Mouse (Mus musculus) forebrain, embryonic 16.5 days (tissue): ENCODE measurements around the gene Dand5. TPM values are rescaled to one million over a fixed set of nuclear protein-coding genes. Genes with fewer than 3 reads are reported as not detected.

Source experiments
- ATAC-seq: fragments of 200-750 bp; cut with Nextera tagmentation; 2 replicates; pipeline ENCODE4 v1.8.0; 2017; ENCODE audit warnings: mild to moderate bottlenecking, moderate library complexity
- H3K27ac ChIP-seq: fragments of 300-500 bp; sonication (generic); 2 replicates; pipeline ENCODE4 v1.5.1; 2014; ENCODE audit warnings: low read length, control low read depth
- H3K27me3 ChIP-seq: fragments of 300-500 bp; sonication (generic); replicated peaks from 2 replicates; pipeline ENCODE4 v1.6.1; 2014; ENCODE audit warnings: low read length; ENCODE audit not compliant: control insufficient read depth, insufficient read depth
- H3K36me3 ChIP-seq: fragments of 300-500 bp; sonication (generic); 2 replicates; pipeline ENCODE4 v1.6.1; 2014; ENCODE audit not compliant: control insufficient read depth, insufficient read depth
- H3K4me1 ChIP-seq: fragments of 300-500 bp; sonication (generic); replicated peaks from 2 replicates; pipeline ENCODE4 v1.6.1; 2014; ENCODE audit warnings: low read length; ENCODE audit not compliant: control insufficient read depth, insufficient read depth
- H3K4me2 ChIP-seq: fragments of 300-500 bp; sonication (generic); 2 replicates; pipeline ENCODE4 v1.6.1; 2014; ENCODE audit warnings: mild to moderate bottlenecking, low read length, control low read depth
- H3K4me3 ChIP-seq: fragments of 300-500 bp; sonication (generic); replicated peaks from 2 replicates; pipeline ENCODE4 v1.5.1; 2014; ENCODE audit warnings: mild to moderate bottlenecking, low read length, control low read depth
- H3K9ac ChIP-seq: fragments of 300-500 bp; sonication (generic); replicated peaks from 2 replicates; pipeline ENCODE4 v1.6.1; 2014; ENCODE audit warnings: low read depth, low read length, control low read depth
- H3K9me3 ChIP-seq: fragments of 300-500 bp; sonication (generic); 2 replicates; pipeline ENCODE4 v1.6.1; 2016; ENCODE audit warnings: low read length; ENCODE audit not compliant: control insufficient read depth
- WGBS: fragments of 180-500 bp; shearing (Covaris S2); extraction: QIAGEN DNeasy Blood & Tissue Kit; methylation state at CpG from one replicate; pipeline ENCODE4 v1.1.7; 2014; 5-methylcytosine and 5-hydroxymethylcytosine counted together
- polyA plus RNA-seq: library from polyadenylated mRNA; unstranded; fragments of >200 nt; fragmentation: Nextera tagmentation; extraction: Ambion mirVana; gene quantifications from 2 replicates; pipeline ENCODE4 v1.2.1, GENCODE M21; 2015

The Dand5 gene
- 8.2 and 8.7 TPM in 2 replicates for polyA plus RNA-seq

DNA sequence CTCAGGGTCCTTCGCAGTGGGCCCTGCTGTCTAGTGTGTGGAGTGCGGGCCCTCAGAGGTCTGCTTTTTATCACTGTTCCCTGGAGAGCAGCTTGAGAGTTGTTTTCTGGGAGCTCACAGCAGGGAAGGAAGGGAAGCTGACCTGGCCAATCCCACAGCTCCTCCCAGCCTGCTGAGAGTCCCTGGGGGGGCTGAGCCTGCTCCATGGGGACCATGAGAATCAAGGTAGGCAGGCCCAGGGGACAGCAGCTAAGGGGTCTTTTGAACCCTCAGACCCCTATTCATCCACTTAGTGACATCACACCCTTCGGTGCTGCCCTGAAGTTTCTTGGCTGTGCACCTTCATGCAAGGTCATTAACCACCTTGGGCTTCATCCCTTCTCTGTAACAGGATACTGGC is at the start of gene Dand5:
Dand5 (minus strand) TSS at position 101 of the 400 bp plus-strand sequence.
- Histone ChIP-seq H3K27me3 (no peaks in the 10 kb centered on the region), H3K9ac (peak within 1 kb of the TSS; percentile 51), H3K27ac (no peak within 1 kb of the TSS), H3K4me1 (peaks cover 7% of the 10 kb centered on the region), H3K4me2 (peak within 1 kb of the TSS; percentile 54), H3K36me3 (no peaks in the 10 kb centered on the region), H3K4me3 (peak within 1 kb of the TSS; percentile 32), H3K9me3 (no peaks in the 10 kb centered on the region)
- no peak for ATAC-seq
- 41% methylated on average over 3 of the region's 3 CpGs for WGBS

DNA sequence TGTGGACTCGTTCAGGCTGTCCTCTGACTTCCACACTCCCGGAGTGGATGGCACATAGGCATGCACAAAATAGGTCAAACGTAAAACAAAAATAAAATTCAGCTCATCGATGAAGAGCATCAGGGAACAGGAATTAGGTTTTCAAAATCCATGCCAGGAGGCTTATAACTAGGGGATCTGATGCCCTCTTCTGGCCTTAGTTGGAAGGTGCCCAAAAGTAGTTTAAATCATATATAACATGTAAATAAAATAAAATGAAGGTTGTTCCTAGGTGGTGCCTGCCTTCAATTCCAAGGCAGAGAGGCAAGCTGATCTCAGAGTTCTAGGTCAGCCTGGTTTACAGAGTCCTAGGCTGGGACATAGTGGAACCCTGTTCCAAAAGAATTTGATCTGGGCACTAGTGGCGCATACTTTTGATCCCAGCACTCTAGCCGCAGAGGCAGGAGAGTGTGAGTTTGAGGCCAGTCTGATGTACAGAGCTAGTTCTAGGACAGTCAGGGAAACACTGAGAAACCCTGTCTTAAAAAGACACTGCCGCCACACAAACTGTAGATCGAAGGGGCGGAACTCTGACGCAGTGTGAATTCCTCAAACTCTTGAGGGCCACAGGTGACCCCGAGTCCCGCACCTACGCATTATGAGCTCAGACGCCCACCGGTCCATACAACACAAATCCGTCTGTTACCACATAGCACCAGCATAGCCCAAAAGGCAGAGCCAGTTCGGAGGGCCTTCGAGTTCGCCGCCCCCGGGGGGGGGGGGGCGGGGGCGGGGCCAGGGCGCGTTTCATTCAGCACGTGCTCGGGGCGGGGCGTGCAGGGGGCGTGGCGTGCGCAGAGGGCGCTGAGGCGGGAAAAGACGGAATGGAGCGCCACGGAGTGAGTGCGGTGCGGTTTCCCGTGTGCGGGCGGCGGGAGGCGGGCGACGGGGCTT is 49.0 kb upstream of the Dand5 start, which contains the start of gene Syce2:
Syce2 (plus strand) TSS at position 736 of the 933 bp plus-strand sequence.
- Histone ChIP-seq H3K27ac (no peak within 1 kb of the TSS), H3K9ac (peak within 1 kb of the TSS; percentile 61), H3K4me3 (peak within 1 kb of the TSS; percentile 52), H3K27me3 (no peaks in the 10 kb centered on the region), H3K4me2 (peak within 1 kb of the TSS; percentile 93), H3K9me3 (no peaks in the 10 kb centered on the region), H3K36me3 (peaks cover 14% of the 10 kb centered on the region), H3K4me1 (peaks cover 14% of the 10 kb centered on the region)
- WGBS = 14% methylated on average over 44 of the region's 46 CpGs
- ATAC-seq = peak; percentile 79

DNA sequence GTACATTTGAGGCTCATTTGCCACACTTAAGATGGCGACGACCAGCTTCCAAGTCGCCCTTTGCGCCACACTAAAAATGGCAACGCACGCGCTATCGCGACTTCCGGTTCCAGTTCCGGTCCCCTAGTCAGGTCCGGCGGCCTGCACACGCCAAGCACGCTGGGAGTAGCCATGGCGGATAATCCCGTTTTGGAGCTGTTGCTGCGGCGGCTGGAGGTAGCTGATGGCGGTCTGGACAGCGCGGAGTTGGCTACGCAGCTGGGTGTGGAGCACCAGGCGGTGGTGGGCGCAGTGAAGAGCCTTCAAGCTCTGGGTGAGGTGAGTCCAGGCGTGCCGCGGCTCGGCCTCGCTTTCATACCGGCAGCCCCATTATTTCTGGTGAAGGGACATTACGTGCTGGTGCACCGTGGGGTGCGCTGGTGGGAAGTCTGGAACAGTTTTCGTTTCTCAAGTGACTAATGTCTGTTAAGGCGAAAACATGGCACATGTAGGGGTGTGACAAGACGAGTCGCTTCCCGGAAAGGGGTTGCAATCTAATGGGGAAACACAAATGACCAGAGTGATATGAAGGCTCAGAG is 34.3 kb upstream of the Dand5 start, which contains the start of gene Farsa:
Farsa (plus strand) TSS at position 126 of the 578 bp plus-strand sequence.
- Histone ChIP-seq H3K36me3 (peaks cover 9% of the 10 kb centered on the region), H3K4me3 (peak within 1 kb of the TSS; percentile 69), H3K27me3 (no peaks in the 10 kb centered on the region), H3K4me1 (peaks cover 14% of the 10 kb centered on the region), H3K4me2 (peak within 1 kb of the TSS; percentile 92), H3K27ac (peak within 1 kb of the TSS; percentile 59), H3K9me3 (no peaks in the 10 kb centered on the region), H3K9ac (peak within 1 kb of the TSS; percentile 87)
- WGBS = under 1% methylated on average over 39 of the region's 39 CpGs
- peak; percentile 96 for ATAC-seq

DNA sequence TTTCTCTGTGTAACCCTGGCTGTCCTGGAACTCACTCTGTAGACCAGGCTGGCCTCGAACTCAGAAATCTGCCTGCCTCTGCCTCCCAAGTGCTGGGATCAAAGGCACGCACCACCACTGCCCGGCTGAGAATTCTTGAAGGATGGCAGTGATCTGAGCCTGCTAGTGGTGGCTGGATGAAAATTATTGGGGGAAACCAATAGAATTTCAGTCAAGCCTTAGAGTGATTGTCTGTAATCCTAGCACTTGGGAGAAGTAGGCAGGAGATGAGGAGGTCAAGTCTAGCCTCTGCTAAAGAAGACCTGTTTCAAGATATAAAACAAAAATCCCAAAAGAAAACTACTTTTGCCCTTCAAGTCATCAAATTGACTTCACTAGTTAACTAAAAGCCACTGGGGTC is 33.8 kb upstream of the Dand5 start:
- 93% methylated on average over 3 of the region's 3 CpGs for WGBS
- ATAC-seq = peak; percentile 26
- no peaks in the 10 kb centered on the region for H3K9me3 ChIP-seq
- peak overlapping the region; percentile 69; the same call in 1 of the 2 replicates for H3K4me3 ChIP-seq
- H3K4me2 ChIP-seq = no peak overlapping the region
- no peaks in the 10 kb centered on the region for H3K27me3 ChIP-seq
- H3K36me3 ChIP-seq = peaks cover 8% of the 10 kb centered on the region
- no peak overlapping the region for H3K27ac ChIP-seq
- no peak overlapping the region; the same call in 1 of the 2 replicates for H3K9ac ChIP-seq
- peaks cover 14% of the 10 kb centered on the region for H3K4me1 ChIP-seq

DNA sequence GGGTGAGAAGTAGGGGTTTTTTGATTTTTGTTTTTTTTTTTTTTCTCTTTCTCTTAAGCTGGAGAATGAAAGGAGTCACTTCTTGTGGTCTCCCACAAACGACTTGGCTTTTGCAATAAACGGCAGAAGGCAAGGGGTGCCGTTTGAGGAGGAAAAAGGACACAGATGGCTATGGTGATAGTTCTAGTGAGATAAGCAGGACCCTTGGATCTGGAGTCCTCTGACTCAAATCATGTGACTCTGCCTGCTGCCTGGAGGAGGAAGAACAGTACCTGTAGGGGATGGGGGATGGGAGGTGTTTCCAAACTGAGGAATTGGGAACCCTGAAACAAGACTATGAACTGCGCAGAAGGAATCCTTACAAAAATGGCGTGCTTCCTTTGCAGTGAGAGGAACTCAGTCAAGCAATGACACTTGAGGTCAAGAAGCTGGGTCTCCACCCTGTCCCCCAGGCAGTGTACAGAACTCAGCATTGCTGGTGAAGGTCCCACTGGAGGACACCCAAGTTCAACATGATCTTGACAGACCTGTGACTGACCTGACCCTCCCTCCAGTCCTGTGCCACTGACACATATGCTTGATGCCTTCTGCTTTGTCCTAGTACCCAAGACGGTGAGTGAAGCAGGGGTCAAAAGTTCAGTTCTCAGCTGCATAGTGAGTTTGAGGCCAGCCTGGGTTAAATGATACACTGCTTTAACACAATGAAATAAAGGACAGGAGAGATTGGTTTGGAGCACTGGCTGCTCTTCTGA is 25.2 kb upstream of the Dand5 start:
- H3K4me2 ChIP-seq = peak overlapping the region; percentile 89
- H3K27me3 ChIP-seq = no peaks in the 10 kb centered on the region
- peak overlapping the region; percentile 63 for H3K4me3 ChIP-seq
- 50% methylated on average over 6 of the region's 6 CpGs for WGBS
- peaks cover 19% of the 10 kb centered on the region for H3K36me3 ChIP-seq
- no peak for ATAC-seq
- H3K9ac ChIP-seq = peak overlapping the region; percentile 82
- H3K27ac ChIP-seq = peak overlapping the region; percentile 85
- H3K4me1 ChIP-seq = peaks cover 29% of the 10 kb centered on the region
- no peaks in the 10 kb centered on the region for H3K9me3 ChIP-seq

DNA sequence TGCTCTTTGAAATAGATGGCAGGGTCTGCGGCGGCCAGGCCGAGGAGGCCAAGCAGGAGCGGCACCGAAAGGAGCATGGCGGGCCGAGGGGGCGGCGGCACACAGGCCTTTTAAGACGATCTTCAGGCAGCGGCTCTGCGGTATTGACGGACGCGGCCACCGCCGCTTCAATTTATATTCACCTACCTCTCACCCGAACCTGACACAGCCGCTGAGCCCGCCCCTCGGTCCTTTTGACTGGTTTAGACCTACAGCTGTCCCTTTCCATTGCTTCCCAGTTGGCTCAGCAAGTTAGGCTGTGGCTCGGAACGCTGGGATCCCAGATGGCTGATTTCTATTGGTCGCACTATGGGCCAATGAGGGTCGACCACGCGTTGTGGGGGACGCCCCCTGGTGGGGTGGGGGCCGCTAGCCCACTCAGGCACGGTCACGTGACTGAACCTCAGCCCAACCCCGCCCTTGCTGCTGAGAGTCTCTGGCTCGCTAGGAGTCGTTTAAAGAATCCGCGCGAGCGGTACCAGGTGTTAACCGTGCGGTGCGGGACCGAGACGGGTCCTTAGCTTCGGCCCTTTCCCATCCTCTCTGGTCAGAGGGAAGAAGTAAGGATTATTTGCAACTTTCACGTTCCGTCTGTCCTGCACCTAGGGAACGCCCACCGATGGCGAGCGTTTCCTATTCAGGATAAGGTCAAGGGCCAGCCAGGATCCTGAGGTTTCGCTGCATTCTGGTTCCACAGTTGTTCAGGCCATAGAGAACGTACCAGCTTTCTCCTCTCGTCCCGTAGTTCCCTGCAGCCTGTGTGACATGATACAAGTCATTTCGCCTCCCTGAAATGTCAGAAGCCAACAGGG is 24.3 kb upstream of the Dand5 start, which contains the start of gene Calr:
Calr (minus strand) TSS at position 213 of the 851 bp plus-strand sequence.
- Histone ChIP-seq H3K4me1 (peaks cover 34% of the 10 kb centered on the region), H3K36me3 (peaks cover 25% of the 10 kb centered on the region), H3K4me3 (peak within 1 kb of the TSS; percentile 99), H3K4me2 (peak within 1 kb of the TSS; percentile 94), H3K27ac (peak within 1 kb of the TSS; percentile 85), H3K9ac (peak within 1 kb of the TSS; percentile 93), H3K27me3 (no peaks in the 10 kb centered on the region), H3K9me3 (no peaks in the 10 kb centered on the region)
- peak; percentile 99 for ATAC-seq
- WGBS = under 1% methylated on average over 55 of the region's 55 CpGs

DNA sequence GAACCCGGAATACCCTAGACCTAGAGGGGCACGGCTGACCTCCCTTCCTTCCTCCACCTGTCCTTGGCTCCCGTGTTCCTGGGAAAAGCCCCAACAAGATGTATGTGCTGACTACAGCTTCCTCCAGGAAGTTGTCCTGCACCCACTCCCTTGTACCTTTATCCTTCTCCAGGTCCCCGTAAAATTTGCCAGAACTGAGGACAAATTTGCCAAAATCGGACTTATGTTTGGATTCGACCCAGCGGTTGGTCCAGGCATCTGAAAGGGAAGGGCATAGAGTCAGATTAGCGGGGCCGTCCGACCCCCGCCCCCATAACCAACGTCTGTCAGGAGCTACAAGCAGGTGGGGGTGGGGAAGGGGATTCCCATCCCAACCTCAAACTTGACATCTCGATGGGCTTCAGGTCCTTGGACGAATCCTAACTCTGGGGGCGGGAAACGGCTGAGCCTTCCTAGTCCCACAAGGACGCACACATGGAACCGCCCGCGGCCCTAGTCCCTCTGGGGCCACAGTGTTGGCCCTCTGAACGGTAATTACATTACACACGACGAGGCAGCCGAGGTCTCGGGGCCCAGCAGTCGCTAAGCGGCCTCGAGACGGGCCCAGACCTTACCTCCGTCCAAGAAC is 23.6 kb upstream of the Dand5 start:
- WGBS = under 1% methylated on average over 30 of the region's 30 CpGs
- peak; percentile 22 for ATAC-seq
- Histone ChIP-seq H3K4me2 (peak overlapping the region; percentile 94), H3K4me1 (peaks cover 34% of the 10 kb centered on the region), H3K9ac (peak overlapping the region; percentile 93), H3K4me3 (peak overlapping the region; percentile 99), H3K27ac (peak overlapping the region; percentile 78), H3K9me3 (no peaks in the 10 kb centered on the region), H3K27me3 (no peaks in the 10 kb centered on the region), H3K36me3 (peaks cover 30% of the 10 kb centered on the region)
